Mouse (Mus musculus) spleen, embryonic (tissue): ENCODE results near the gene Gprin3.
"Not testable (repeated sequence)": the region's sequence is repeated elsewhere in the genome, so short reads cannot be mapped to it uniquely, and the experiment has no call there.

Experiments used
- CTCF ChIA-PET: fragments of 350-600 bp; sonication (Branson Sonifier 250); formaldehyde crosslinking; loops from one replicate; lab custom pipeline; 2022; lab: Charles Lee

Gene Gprin3

DNA sequence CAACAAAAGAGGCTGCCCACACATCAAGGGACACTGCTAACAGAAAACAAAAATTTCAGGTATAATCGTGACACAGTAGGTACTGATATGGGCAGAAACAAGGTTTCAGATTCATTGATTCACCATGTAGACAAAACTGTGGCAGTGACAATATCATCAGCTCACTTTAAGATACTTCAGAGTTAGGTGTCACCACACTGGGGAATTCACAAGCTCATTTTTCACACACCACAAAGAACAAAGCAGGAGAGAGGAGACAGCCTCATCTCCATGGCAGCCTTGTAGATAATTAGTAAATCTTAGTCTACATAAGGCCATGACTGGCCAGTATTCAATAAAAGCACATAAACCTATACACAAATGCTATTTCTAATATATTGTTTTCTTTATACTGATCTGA, 77.4 kb downstream of the Gprin3 start:
- CTCF ChIA-PET: no interaction called here

DNA sequence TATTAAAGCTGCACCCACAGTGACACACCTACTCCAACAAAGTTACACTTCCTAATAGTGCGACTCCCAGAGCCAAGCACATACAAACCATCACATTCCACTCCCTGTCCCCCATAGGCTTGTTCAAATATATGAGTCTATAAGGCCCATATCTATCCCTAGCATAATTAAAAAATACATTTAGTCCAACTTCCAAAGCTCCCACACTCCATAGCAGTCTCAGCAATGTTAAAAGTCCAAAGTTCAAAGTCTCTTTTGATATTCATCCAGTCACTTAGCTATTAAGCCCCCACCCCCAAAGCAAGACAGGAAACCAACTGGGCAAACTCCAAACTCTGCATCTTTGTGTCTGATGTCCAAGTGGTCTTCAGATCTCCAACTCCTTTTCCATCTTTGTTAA, 84.9 kb downstream of the Gprin3 start:
- CTCF ChIA-PET: no interaction called here

DNA sequence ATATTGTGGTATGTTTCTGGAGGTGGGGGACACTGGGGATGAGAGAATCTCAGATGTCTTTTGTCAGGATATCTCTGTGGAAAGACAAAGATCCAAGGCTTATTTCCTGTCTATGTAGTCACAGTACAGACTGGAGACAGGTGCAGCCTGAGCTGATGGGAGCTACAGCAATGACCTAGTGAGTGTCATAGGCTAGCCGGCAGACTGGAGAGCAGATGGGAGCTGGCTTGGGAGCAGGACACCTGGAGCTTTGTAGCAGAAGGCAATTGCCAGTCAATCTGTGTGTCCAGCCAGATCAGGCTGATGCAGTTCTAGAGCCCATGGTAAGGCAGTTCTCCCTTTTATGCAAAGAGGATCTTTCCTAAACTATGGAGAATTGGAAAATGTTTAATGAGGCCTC, 97.8 kb downstream of the Gprin3 start:
- CTCF ChIA-PET: no interaction called here

DNA sequence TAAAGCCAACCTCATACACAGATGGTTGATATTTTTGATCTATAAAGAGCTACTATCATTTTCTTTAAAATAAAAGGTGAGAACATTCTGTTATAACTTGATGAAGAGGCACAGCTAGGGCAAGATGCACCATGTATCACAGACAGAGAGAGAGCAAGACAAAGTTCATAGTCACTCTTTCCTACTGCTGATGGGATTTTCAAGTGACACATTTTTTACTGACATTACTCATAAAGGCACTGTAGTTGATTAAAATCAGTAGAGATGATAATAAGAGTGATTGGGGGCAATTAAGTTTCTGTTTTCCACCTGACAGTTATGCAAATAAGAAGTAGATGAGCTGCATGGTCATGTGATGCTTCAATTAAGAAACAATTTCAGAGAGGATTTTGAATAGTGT, 110.2 kb downstream of the Gprin3 start:
- CTCF ChIA-PET: no interaction called here

DNA sequence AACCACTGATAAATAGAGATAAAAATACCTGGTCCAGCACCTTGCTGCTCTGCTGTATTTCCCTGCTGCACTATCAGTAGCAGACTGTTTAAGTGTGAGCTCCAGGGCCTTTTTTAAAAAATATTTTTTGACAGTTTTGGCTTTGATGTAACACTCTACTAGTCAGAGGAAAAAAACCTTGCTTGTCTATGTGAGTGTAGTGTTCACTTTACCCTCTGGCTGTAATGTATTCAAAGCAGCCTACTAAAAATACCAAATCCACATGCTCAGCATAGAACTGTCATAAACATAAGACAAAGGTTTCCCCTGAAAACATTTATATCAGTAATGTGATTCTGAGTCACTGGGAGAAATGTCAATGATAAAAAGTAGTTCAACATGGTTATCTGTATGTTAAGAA, 111.0 kb downstream of the Gprin3 start:
- CTCF ChIA-PET: no interaction called here

DNA sequence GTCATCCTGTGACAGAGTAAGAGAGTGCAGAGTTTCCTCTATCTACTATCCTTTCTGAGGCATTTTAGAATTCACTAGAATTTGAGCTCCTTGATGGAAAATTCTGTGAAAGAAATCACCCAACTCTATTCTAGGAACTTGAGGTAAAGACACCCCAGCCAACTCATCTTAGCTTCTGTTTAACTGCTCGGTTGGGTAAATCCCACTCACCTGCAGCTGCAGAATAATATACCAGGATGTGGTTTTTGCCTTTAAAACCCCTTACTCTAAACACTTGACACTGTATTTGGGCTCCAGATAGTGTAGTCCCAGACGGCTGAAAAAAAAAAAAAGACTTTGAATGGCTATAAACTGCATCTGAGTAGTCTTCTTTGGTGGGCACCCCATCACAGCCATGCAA, 112.9 kb downstream of the Gprin3 start:
- CTCF ChIA-PET: no interaction called here

DNA sequence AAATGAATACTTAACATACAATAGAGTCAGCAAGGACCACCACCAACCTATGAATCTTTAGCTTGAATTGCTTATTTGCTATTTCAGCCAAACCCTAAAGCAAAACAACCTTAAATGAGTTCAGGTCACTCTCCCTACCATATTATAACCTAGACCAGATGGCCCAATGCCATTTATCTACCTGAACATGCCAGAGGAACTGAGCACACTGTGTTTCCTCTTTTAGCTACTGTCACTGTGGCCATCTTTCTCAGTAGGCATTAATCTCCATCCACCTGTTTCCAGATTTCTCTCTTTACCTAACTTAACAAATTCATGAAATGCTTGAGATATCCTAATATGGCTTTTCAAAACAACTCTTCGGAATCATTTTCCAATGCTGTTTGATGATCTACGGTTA, 114.9 kb downstream of the Gprin3 start:
- CTCF ChIA-PET: no interaction called here

DNA sequence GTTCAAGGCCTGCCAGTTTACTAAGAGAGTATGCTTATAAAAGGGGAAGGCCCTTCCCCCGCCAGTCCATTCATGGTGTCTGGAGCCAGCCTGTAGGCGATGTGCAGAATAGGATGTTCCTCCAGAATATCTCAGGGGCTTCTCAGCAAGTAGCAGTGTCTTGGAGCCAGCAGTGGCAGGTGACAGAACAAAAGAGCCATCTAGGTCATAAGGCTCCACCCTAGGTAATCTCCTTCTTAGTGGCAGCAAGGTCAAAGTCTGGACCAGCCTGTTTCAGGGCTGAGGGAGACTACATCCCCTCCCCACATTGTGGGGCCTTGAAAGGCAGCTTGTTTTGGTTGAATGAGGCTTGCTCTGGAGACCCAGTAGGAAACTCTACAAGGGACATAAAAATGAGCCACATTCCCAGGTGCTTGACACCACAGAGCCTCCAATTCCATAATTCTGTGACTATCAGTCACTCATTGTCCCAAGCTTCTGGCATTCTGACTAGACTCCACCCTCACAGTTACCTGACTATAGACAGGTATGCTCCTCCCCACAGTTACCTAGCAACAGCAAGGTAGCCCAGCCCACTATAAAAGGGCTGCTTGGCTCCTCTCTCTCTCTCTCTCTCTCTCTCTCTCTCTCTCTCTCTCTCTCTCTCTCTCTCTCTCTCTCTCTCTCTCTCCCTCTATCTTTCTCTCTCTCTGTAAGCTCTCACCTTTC, 121.7 kb downstream of the Gprin3 start:
- CTCF ChIA-PET: not testable (repeated sequence)

DNA sequence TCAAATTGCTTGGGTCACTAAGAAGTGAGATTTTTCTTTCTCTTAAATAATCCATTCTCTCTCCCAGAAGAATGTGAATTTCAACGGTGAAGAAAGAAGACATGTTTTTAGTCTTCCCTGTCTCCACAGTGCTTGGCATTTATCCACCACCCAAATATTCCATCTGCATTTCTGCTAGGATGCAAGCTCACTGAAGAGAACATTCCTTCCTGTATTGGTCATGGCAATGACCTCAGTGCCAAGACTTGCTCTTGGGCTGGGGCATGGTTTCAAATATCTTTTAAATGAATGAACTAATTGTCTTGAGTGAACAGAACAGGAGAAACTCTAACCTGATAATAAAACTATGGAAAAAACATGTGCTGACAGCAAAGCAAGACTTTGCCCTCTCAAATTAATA, 123.1 kb downstream of the Gprin3 start:
- CTCF ChIA-PET: no interaction called here
